Mouse (Mus musculus): Measurements from ENCODE around the gene Cstf1. TPM values are rescaled to one million over a fixed set of nuclear protein-coding genes. Genes with fewer than 3 reads are reported as not detected.

The Cstf1 gene
- total and polyA plus RNA-seq, 3 experiments, result 44.2 to 62.1 (median 53.2) TPM

GRCm38 (mm10) chr2:172381898-172382297 lies 11.4 kb downstream of the Cstf1 start:
- peaks cover 50 to 70% of the 10 kb centered on the region in 2 experiments for H3K36me3 ChIP-seq (replicated peaks in 1 of 2; ENCODE audit: control insufficient read depth in 1 of 2, insufficient read depth in 1 of 2, low read length in 1 of 2)

GRCm38 (mm10) chr2:172384715-172385114 lies 14.2 kb downstream of the Cstf1 start:
- H3K9me3 ChIP-seq (replicated peaks; ENCODE audit: low read length), result no peaks in the 10 kb centered on the region
- in situ Hi-C loops (cut with MboI; ENCODE audit: low pct_ligation_motif_present, low pct_unique_long_range_greater_than_20kb, low sequenced_read_pairs), result no loop called here
- H3K9ac ChIP-seq (ENCODE audit: insufficient read depth, low read depth), result no peak overlapping the region
- no peak overlapping the region for H3K27ac ChIP-seq (ENCODE audit: insufficient read depth, low read depth)
- DNase-seq (ENCODE audit: extremely low read depth), result no peak
- H3K4me3 ChIP-seq (replicated peaks in 1 of 3; ENCODE audit: low read depth in 2 of 3, low read length in 2 of 3, poor library complexity in 1 of 3), result no peak overlapping the region
- peaks cover 24 to 43% of the 10 kb centered on the region in 2 experiments for H3K36me3 ChIP-seq (replicated peaks in 1 of 2; ENCODE audit: control insufficient read depth in 1 of 2, insufficient read depth in 1 of 2, low read length in 1 of 2)
- H3K27me3 ChIP-seq (replicated peaks), result no peaks in the 10 kb centered on the region
- peaks cover 0 to 29% of the 10 kb centered on the region in 2 experiments; a peak in 3 of 4 replicates for H3K4me1 ChIP-seq (ENCODE audit: control insufficient read depth in 1 of 2, insufficient read depth in 2 of 2)
- H3K79me2 ChIP-seq (replicated peaks; ENCODE audit: control insufficient read depth, extremely low read depth, insufficient read depth, poor library complexity, severe bottlenecking), result no peaks in the 10 kb centered on the region; the same call in 1 of the 2 replicates
- dilution Hi-C loops (cut with MboI; ENCODE audit: extremely low pct_ligation_motif_present, extremely low pct_unique_long_range_greater_than_20kb, low sequenced_read_pairs), result no loop called here
- TF ChIP-seq RAD21 (IDR thresholded peaks at IDR 0.05; ENCODE audit: low read depth, low read length), result no peak
- no peak for TF ChIP-seq NRF1 (IDR thresholded peaks at IDR 0.05; ENCODE audit: low read depth, low read length)
- no peak for TF ChIP-seq TBP (conservative IDR thresholded peaks at IDR 0.05; ENCODE audit: low read depth, low read length)
- TF ChIP-seq JUND (conservative IDR thresholded peaks at IDR 0.05; ENCODE audit: low read depth, low read length), result no peak
- no peak for TF ChIP-seq KAT2A (IDR thresholded peaks at IDR 0.05; ENCODE audit: insufficient replicate concordance, low read length)
- no peak for TF ChIP-seq USF2 (conservative IDR thresholded peaks at IDR 0.05; ENCODE audit: low read depth, low read length)
- TF ChIP-seq GABPA (IDR thresholded peaks at IDR 0.05; ENCODE audit: insufficient replicate concordance, low read depth, low read length), result no peak
- H3K4me2 ChIP-seq (ENCODE audit: insufficient read depth, low read depth, poor library complexity, severe bottlenecking), result no peak overlapping the region

More at GRCm38 (mm10) chr2:172381898-172382297, 11.4 kb downstream of the Cstf1 start:
- Histone ChIP-seq H3K79me2 (replicated peaks; ENCODE audit: control insufficient read depth, extremely low read depth, insufficient read depth, poor library complexity, severe bottlenecking) (no peaks in the 10 kb centered on the region; the same call in none of the 2 replicates), H3K4me3 (replicated peaks in 1 of 3; ENCODE audit: low read depth in 2 of 3, low read length in 2 of 3, poor library complexity in 1 of 3) (no peak overlapping the region), H3K27ac (ENCODE audit: insufficient read depth, low read depth) (no peak overlapping the region), H3K9ac (ENCODE audit: insufficient read depth, low read depth) (no peak overlapping the region), H3K27me3 (replicated peaks) (no peaks in the 10 kb centered on the region), H3K4me2 (ENCODE audit: insufficient read depth, low read depth, poor library complexity, severe bottlenecking) (no peak overlapping the region), H3K4me1 (ENCODE audit: control insufficient read depth in 1 of 2, insufficient read depth in 2 of 2) (peaks cover 0 to 45% of the 10 kb centered on the region in 2 experiments; a peak in 3 of 4 replicates), H3K9me3 (replicated peaks; ENCODE audit: low read length) (no peaks in the 10 kb centered on the region)
- TF ChIP-seq SIN3A (IDR thresholded peaks at IDR 0.05; ENCODE audit: low read length), result no peak
- TF ChIP-seq ETS1 (conservative IDR thresholded peaks at IDR 0.05; ENCODE audit: low read depth, low read length), result 0 out of 2 replicates have a peak, but pooled peaks have one; percentile 17
- peak; percentile 23; the same call in 1 of the 2 replicates for TF ChIP-seq TCF12 (IDR thresholded peaks at IDR 0.05; ENCODE audit: low read depth, low read length)
- peak; percentile 62 for DNase-seq (ENCODE audit: extremely low read depth)
- dilution Hi-C loops (cut with MboI; ENCODE audit: extremely low pct_ligation_motif_present, extremely low pct_unique_long_range_greater_than_20kb, low sequenced_read_pairs) (no loop called here), in situ Hi-C loops (cut with MboI; ENCODE audit: low pct_ligation_motif_present, low pct_unique_long_range_greater_than_20kb, low sequenced_read_pairs) (no loop called here)

GRCm38 (mm10) chr2:172390341-172390740 lies 19.9 kb downstream of the Cstf1 start:
- 0 out of 2 replicates have a peak, but pooled peaks cover 3% of the 10 kb centered on the region for H3K79me2 ChIP-seq (replicated peaks; ENCODE audit: control insufficient read depth, extremely low read depth, insufficient read depth, poor library complexity, severe bottlenecking)
- no peak overlapping the region for H3K4me2 ChIP-seq (ENCODE audit: insufficient read depth, low read depth, poor library complexity, severe bottlenecking)
- no peak overlapping the region for H3K27ac ChIP-seq (ENCODE audit: insufficient read depth, low read depth)
- H3K36me3 ChIP-seq (replicated peaks in 1 of 2; ENCODE audit: control insufficient read depth in 1 of 2, insufficient read depth in 1 of 2, low read length in 1 of 2), result peaks cover 0 to 1% of the 10 kb centered on the region in 2 experiments
- no peak for DNase-seq (ENCODE audit: extremely low read depth)
- H3K27me3 ChIP-seq (replicated peaks), result no peaks in the 10 kb centered on the region
- H3K4me1 ChIP-seq (ENCODE audit: control insufficient read depth in 1 of 2, insufficient read depth in 2 of 2), result peaks cover 12 to 46% of the 10 kb centered on the region in 2 experiments
- H3K9ac ChIP-seq (ENCODE audit: insufficient read depth, low read depth), result no peak overlapping the region
- in situ Hi-C loops (cut with MboI; ENCODE audit: low pct_ligation_motif_present, low pct_unique_long_range_greater_than_20kb, low sequenced_read_pairs), result no loop called here
- no peak overlapping the region for H3K4me3 ChIP-seq (replicated peaks in 1 of 3; ENCODE audit: low read depth in 2 of 3, low read length in 2 of 3, poor library complexity in 1 of 3)
- TF ChIP-seq USF1 (IDR thresholded peaks at IDR 0.05; ENCODE audit: low read depth, low read length) (peak; percentile 32), GABPA (IDR thresholded peaks at IDR 0.05; ENCODE audit: insufficient replicate concordance, low read depth, low read length) (no peak), MAFK (IDR thresholded peaks at IDR 0.05; ENCODE audit: insufficient replicate concordance, low read length) (0 out of 2 replicates have a peak, but pooled peaks have one; percentile 26)
- dilution Hi-C loops (cut with MboI; ENCODE audit: extremely low pct_ligation_motif_present, extremely low pct_unique_long_range_greater_than_20kb, low sequenced_read_pairs), result no loop called here
- peaks cover 3% of the 10 kb centered on the region for H3K9me3 ChIP-seq (replicated peaks; ENCODE audit: low read length)
